Mouse (Mus musculus): ENCODE data around the gene Hcn1. TPM values are rescaled to one million over a fixed set of nuclear protein-coding genes. Genes with fewer than 3 reads are reported as not detected.

Hcn1 gene
- polyA plus RNA-seq, 1 experiment from 2014 or later = 1.3 TPM

- no peak for ATAC-seq (ENCODE audit: low FRiP score, low read depth)
- no peak overlapping the region for H3K9ac ChIP-seq
- no peaks in the 10 kb centered on the region for H3K9me3 ChIP-seq
- 88% methylated on average over 11 of the region's 11 CpGs for WGBS
- no peaks in the 10 kb centered on the region for H3K36me3 ChIP-seq
- H3K4me2 ChIP-seq = no peak overlapping the region
- H3K4me3 ChIP-seq = no peak overlapping the region
- no peaks in the 10 kb centered on the region for H3K27me3 ChIP-seq
- 0 out of 2 replicates have a peak, but pooled peaks cover 5% of the 10 kb centered on the region for H3K4me1 ChIP-seq (replicated peaks)
- no peak overlapping the region for H3K27ac ChIP-seq (replicated peaks)
Measured at GRCm38 (mm10) chr13:117706986-117707738, 105.0 kb downstream of the Hcn1 start.

DNA sequence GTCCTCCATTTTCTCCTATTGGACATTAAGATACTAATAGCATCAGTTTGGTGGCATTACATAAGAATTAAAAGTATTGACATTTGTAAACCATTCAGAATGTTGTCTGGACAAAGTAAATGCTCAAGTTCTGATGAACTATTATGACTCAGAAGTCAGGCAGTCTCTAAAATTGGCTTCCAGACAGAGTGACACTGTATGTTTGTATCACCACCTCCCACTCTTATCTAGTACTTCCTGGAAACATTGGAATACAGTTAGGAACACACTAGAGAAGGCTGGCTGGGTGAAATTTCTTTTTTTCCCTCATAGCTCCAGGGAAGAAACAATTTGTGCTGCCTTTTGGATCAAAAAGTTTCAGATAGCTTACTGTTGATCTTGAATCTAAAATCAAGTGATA is 108.7 kb downstream of the Hcn1 start:
- H3K27me3 ChIP-seq = no peaks in the 10 kb centered on the region
- H3K36me3 ChIP-seq = no peaks in the 10 kb centered on the region
- H3K27ac ChIP-seq (replicated peaks) = no peak overlapping the region
- ATAC-seq (ENCODE audit: low FRiP score, low read depth) = no peak
- no peaks in the 10 kb centered on the region for H3K9me3 ChIP-seq
- H3K4me2 ChIP-seq = no peak overlapping the region
- no peak overlapping the region for H3K9ac ChIP-seq
- H3K4me3 ChIP-seq = no peak overlapping the region
- 0 out of 2 replicates have a peak, but pooled peaks cover 5% of the 10 kb centered on the region for H3K4me1 ChIP-seq (replicated peaks)

DNA sequence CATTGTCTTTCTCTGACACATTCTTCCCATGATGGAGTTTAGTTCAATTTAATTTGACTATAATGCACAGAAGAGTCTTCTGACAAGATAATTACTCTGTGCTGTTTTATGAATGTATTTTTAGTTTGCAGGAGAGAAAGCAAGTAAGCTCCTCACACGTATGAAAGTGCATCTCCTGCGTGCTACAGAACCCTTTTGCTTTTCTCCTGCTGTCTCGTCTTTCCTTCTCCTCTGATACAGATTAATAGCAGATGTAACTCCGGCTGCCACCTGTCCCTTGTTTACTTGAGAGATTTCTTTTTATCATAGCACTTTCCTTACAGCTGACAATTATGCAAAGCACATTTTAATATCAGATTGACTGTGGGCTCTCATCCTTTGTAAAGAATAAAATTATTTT is 120.0 kb downstream of the Hcn1 start:
- Histone ChIP-seq H3K27ac (replicated peaks) (no peak overlapping the region), H3K36me3 (no peaks in the 10 kb centered on the region), H3K4me1 (replicated peaks) (no peaks in the 10 kb centered on the region), H3K9ac (no peak overlapping the region), H3K4me2 (no peak overlapping the region), H3K27me3 (no peaks in the 10 kb centered on the region), H3K9me3 (no peaks in the 10 kb centered on the region), H3K4me3 (no peak overlapping the region)
- 45% methylated on average over 4 of the region's 4 CpGs for WGBS
- ATAC-seq (ENCODE audit: low FRiP score, low read depth) = no peak

GRCm38 (mm10) chr13:117724083-117724482 is 122.0 kb downstream of the Hcn1 start:
- ATAC-seq (ENCODE audit: low FRiP score, low read depth) = no peak
- Histone ChIP-seq H3K27me3 (no peaks in the 10 kb centered on the region), H3K4me3 (no peak overlapping the region), H3K27ac (replicated peaks) (no peak overlapping the region), H3K9ac (no peak overlapping the region), H3K4me1 (replicated peaks) (no peaks in the 10 kb centered on the region), H3K9me3 (no peaks in the 10 kb centered on the region), H3K36me3 (no peaks in the 10 kb centered on the region), H3K4me2 (no peak overlapping the region)
- 85% methylated on average over 3 of the region's 3 CpGs for WGBS

GRCm38 (mm10) chr13:117728393-117728792 is 126.3 kb downstream of the Hcn1 start:
- H3K27ac ChIP-seq (replicated peaks) = no peak overlapping the region
- no peak overlapping the region for H3K4me2 ChIP-seq
- H3K27me3 ChIP-seq = no peaks in the 10 kb centered on the region
- no peak overlapping the region for H3K9ac ChIP-seq
- H3K36me3 ChIP-seq = no peaks in the 10 kb centered on the region
- no peaks in the 10 kb centered on the region for H3K9me3 ChIP-seq
- H3K4me3 ChIP-seq = no peak overlapping the region
- 80% methylated on average over 2 of the region's 2 CpGs for WGBS
- no peaks in the 10 kb centered on the region for H3K4me1 ChIP-seq (replicated peaks)
- ATAC-seq (ENCODE audit: low FRiP score, low read depth) = no peak

GRCm38 (mm10) chr13:117732738-117733137 is 130.6 kb downstream of the Hcn1 start:
- Histone ChIP-seq H3K9me3 (no peaks in the 10 kb centered on the region), H3K27ac (replicated peaks) (no peak overlapping the region), H3K9ac (no peak overlapping the region), H3K4me3 (no peak overlapping the region), H3K27me3 (no peaks in the 10 kb centered on the region), H3K4me2 (no peak overlapping the region), H3K36me3 (no peaks in the 10 kb centered on the region), H3K4me1 (replicated peaks) (no peaks in the 10 kb centered on the region)
- ATAC-seq (ENCODE audit: low FRiP score, low read depth) = no peak

DNA sequence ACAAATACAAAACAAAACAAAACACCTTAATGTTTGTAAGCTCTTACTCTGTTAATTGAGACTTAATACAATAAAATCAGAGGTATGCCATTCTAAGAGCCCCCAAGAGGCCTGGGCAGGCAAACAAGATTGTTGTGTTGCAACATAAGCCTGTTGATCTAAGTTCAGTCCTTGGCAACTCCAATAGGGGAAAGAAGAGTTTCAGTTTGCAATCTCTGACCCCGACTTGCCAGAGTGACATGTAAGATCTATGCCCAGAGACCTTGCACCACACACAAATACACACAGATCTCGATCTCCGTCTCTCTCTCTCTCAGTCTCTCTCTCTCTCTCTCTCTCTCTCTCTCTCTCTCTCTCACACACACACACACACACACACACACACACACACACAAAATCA is 142.3 kb downstream of the Hcn1 start:
- ATAC-seq (ENCODE audit: low FRiP score, low read depth) = no peak
- WGBS = 94% methylated on average over 3 of the region's 3 CpGs
- Histone ChIP-seq H3K4me1 (replicated peaks) (no peaks in the 10 kb centered on the region), H3K9ac (no peak overlapping the region), H3K36me3 (no peaks in the 10 kb centered on the region), H3K4me2 (no peak overlapping the region), H3K27ac (replicated peaks) (no peak overlapping the region), H3K9me3 (no peaks in the 10 kb centered on the region), H3K4me3 (no peak overlapping the region), H3K27me3 (no peaks in the 10 kb centered on the region)

GRCm38 (mm10) chr13:117745173-117745572 is 143.1 kb downstream of the Hcn1 start:
- Histone ChIP-seq H3K27ac (replicated peaks) (no peak overlapping the region), H3K4me1 (replicated peaks) (no peaks in the 10 kb centered on the region), H3K4me2 (no peak overlapping the region), H3K27me3 (no peaks in the 10 kb centered on the region), H3K9me3 (no peaks in the 10 kb centered on the region), H3K36me3 (no peaks in the 10 kb centered on the region), H3K9ac (no peak overlapping the region), H3K4me3 (no peak overlapping the region)
- WGBS = 77% methylated on average over 3 of the region's 3 CpGs
- no peak for ATAC-seq (ENCODE audit: low FRiP score, low read depth)

GRCm38 (mm10) chr13:117765487-117765886 is 163.4 kb downstream of the Hcn1 start:
- Histone ChIP-seq H3K27ac (replicated peaks) (no peak overlapping the region), H3K4me1 (replicated peaks) (no peaks in the 10 kb centered on the region), H3K9me3 (no peaks in the 10 kb centered on the region), H3K27me3 (no peaks in the 10 kb centered on the region), H3K4me2 (no peak overlapping the region), H3K4me3 (no peak overlapping the region), H3K9ac (no peak overlapping the region), H3K36me3 (no peaks in the 10 kb centered on the region)
- ATAC-seq (ENCODE audit: low FRiP score, low read depth) = peak; percentile 75
- WGBS = 58% methylated on average over 6 of the region's 6 CpGs

GRCm38 (mm10) chr13:117785376-117785775 is 183.3 kb downstream of the Hcn1 start:
- no peak for ATAC-seq (ENCODE audit: low FRiP score, low read depth)
- Histone ChIP-seq H3K27me3 (no peaks in the 10 kb centered on the region), H3K27ac (replicated peaks) (no peak overlapping the region), H3K9me3 (no peaks in the 10 kb centered on the region), H3K4me1 (replicated peaks) (no peaks in the 10 kb centered on the region), H3K36me3 (no peaks in the 10 kb centered on the region), H3K4me3 (no peak overlapping the region), H3K4me2 (no peak overlapping the region), H3K9ac (no peak overlapping the region)
- 92% methylated on average over 2 of the region's 2 CpGs for WGBS

- ATAC-seq (ENCODE audit: low FRiP score, low read depth) = no peak
- Histone ChIP-seq H3K27ac (replicated peaks) (no peak overlapping the region), H3K36me3 (no peaks in the 10 kb centered on the region), H3K9me3 (no peaks in the 10 kb centered on the region), H3K9ac (no peak overlapping the region), H3K27me3 (no peaks in the 10 kb centered on the region), H3K4me2 (no peak overlapping the region), H3K4me3 (no peak overlapping the region), H3K4me1 (replicated peaks) (no peaks in the 10 kb centered on the region)
- WGBS = 66% methylated on average over 1 of the region's 1 CpGs
Measured at GRCm38 (mm10) chr13:117792861-117793260, 190.7 kb downstream of the Hcn1 start.

- Histone ChIP-seq H3K9me3 (no peaks in the 10 kb centered on the region), H3K4me2 (no peak overlapping the region), H3K9ac (no peak overlapping the region), H3K36me3 (no peaks in the 10 kb centered on the region), H3K4me1 (replicated peaks) (no peaks in the 10 kb centered on the region), H3K27me3 (no peaks in the 10 kb centered on the region), H3K27ac (replicated peaks) (no peak overlapping the region), H3K4me3 (no peak overlapping the region)
- no peak for ATAC-seq (ENCODE audit: low FRiP score, low read depth)
Measured at GRCm38 (mm10) chr13:117801061-117801460, 198.9 kb downstream of the Hcn1 start.

DNA sequence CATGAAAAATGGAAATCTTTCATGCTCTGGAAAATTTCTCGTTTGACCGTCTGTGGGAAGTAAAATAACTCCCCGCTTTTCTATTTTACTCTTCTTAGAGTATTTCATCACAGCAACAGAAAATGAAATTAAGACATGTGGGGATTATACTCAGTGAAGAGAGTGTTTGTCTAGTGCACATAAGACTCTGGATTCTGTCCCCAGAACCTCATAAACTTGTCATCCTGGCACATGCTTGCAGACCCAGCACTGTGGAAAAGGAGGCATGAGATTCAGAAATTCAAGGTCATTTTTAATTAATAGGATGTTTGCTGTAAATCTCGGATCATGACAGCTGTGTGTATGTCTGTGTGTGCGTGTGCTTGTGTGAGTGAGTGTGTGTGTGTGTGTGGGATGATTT is 225.5 kb downstream of the Hcn1 start:
- ATAC-seq (ENCODE audit: low FRiP score, low read depth) = no peak
- no peak overlapping the region for H3K9ac ChIP-seq
- H3K9me3 ChIP-seq = no peaks in the 10 kb centered on the region
- no peak overlapping the region for H3K4me3 ChIP-seq
- H3K27me3 ChIP-seq = no peaks in the 10 kb centered on the region
- H3K4me2 ChIP-seq = no peak overlapping the region
- no peaks in the 10 kb centered on the region for H3K4me1 ChIP-seq (replicated peaks)
- WGBS = 85% methylated on average over 5 of the region's 5 CpGs
- no peaks in the 10 kb centered on the region for H3K36me3 ChIP-seq
- H3K27ac ChIP-seq (replicated peaks) = no peak overlapping the region

All from hindbrain, embryonic 15.5 days (tissue).